26 mouse cellular contexts compared by ENCODE assay signal in the genomic region with DNA sequence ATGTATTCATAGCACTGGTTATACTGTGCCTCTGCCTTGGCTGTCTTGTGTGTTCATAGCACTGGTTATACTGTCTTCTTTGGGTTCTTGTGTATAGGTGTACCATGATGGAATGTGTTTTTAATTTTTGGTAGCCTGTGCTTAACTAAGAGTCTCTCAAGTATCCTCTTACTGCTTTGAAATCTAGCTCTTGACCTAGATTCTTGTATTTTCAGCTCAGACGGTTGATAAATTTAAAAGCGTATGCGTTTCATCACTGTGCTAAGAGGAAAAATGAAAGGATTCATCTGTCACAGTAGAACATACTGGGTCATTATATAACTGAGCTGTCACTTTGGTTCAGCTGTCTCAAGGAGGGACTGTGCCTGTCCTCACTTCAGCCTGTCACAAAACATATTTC.
"Had no signal": no experiment of that assay in that cellular context is flagged by ENCODE, and none has a peak within 500 bp of the region (broad histone marks: within the 10 kb centered on the region; RNA-seq: fewer than 3 reads in every experiment).

No protein-coding gene starts in this region.

- H3K27me3 ChIP-seq: heart, embryonic 13.5 days; heart, embryonic 15.5 days; intestine, embryonic 15.5 days; limb, embryonic 12.5 days; liver, embryonic 13.5 days; liver, embryonic 15.5 days had no signal

- H3K9me3 ChIP-seq: heart, embryonic 10.5 days; heart, embryonic 13.5 days; heart, embryonic 15.5 days; intestine, embryonic 15.5 days; limb, embryonic 10.5 days; limb, embryonic 12.5 days; liver, embryonic 13.5 days; liver, embryonic 15.5 days had no signal

- H3K9ac ChIP-seq: heart, embryonic 13.5 days; heart, embryonic 15.5 days; hindbrain, embryonic 14.5 days; intestine, embryonic 15.5 days; limb, embryonic 12.5 days; liver, embryonic 13.5 days; liver, embryonic 15.5 days had no signal

- H3K4me2 ChIP-seq: heart, embryonic 13.5 days; heart, embryonic 15.5 days; hindbrain, embryonic 14.5 days; intestine, embryonic 15.5 days; limb, embryonic 12.5 days; liver, embryonic 11.5 days; liver, embryonic 13.5 days; liver, embryonic 15.5 days had no signal

- H3K4me3 ChIP-seq: heart, embryonic 10.5 days; heart, embryonic 13.5 days; heart, embryonic 15.5 days; intestine, embryonic 15.5 days; layer of hippocampus, adult 2 months; left cerebral cortex, adult 2 months; limb, embryonic 10.5 days; limb, embryonic 12.5 days; liver, embryonic 13.5 days; liver, embryonic 15.5 days had no signal

- ATAC-seq: hindbrain, embryonic 16.5 days; inflammation-experienced regulatory T-cells, adult 6 months; intestine, embryonic 15.5 days; intestine, postnatal 0 days had no signal

- H3K27ac ChIP-seq: heart, embryonic 10.5 days; heart, embryonic 13.5 days; heart, embryonic 15.5 days; hindbrain, embryonic 14.5 days; intestine, embryonic 15.5 days; layer of hippocampus, adult 2 months; left cerebral cortex, adult 2 months; limb, embryonic 10.5 days; limb, embryonic 12.5 days; liver, embryonic 13.5 days; liver, embryonic 15.5 days had no signal

- DNase-seq: gastrocnemius, postnatal 14 days; gastrocnemius, postnatal 36 days; heart, adult 18-20 months; heart, postnatal 14 days; heart, postnatal 36 days; kidney, adult 18-20 months; kidney, adult 8-10 months; kidney, postnatal 10 days; kidney, postnatal 25 days; kidney, postnatal 4 days; liver; liver, embryonic 13.5 days had no signal

- H3K4me1 ChIP-seq: intestine, embryonic 15.5 days had no signal
